Mouse (Mus musculus) MEL (cell line): Measurements from ENCODE around the gene Sv2b. TPM values are rescaled to one million over a fixed set of nuclear protein-coding genes. Genes with fewer than 3 reads are reported as not detected.

Experiments
- DNase-seq: peaks from one replicate; pipeline ENCODE4 v3.0.0; 2011; ENCODE audit warnings: low read depth, low spot score
- H3K27ac ChIP-seq: 2 replicates; pipeline ENCODE4 v1.5.1; 2012; ENCODE audit warnings: low read depth, mild to moderate bottlenecking, control low read depth, low read length, moderate library complexity; ENCODE audit not compliant: control insufficient read depth
- H3K27me3 ChIP-seq, 2 experiments: fragments of 150-350 bp in 1 of 2; sonication (generic) in 1 of 2; 2 replicates each; pipeline ENCODE4 v1.6.1; 2012; ENCODE audit warnings: low read length in 2 of 2, mild to moderate bottlenecking in 2 of 2, improper control_type of control experiment in 1 of 2, moderate library complexity in 1 of 2; ENCODE audit not compliant: insufficient read depth in 2 of 2, control insufficient read depth in 1 of 2
- H3K36me3 ChIP-seq, 2 experiments: 2 replicates each; pipeline ENCODE4 v1.6.1; 2012 to 2014; ENCODE audit warnings: low read length in 2 of 2, improper control_type of control experiment in 1 of 2, inconsistent platforms in 1 of 2, mild to moderate bottlenecking in 1 of 2; ENCODE audit not compliant: insufficient read depth in 2 of 2, control insufficient read depth in 1 of 2
- H3K4me1 ChIP-seq, 2 experiments: fragments of 150-350 bp in 1 of 2; sonication (generic) in 1 of 2; 2 replicates each; pipeline ENCODE4 v1.6.1; 2012; ENCODE audit warnings: low read length in 2 of 2, improper control_type of control experiment in 1 of 2, mild to moderate bottlenecking in 1 of 2; ENCODE audit not compliant: insufficient read depth in 2 of 2, control insufficient read depth in 1 of 2
- H3K4me3 ChIP-seq, 2 experiments: fragments of 150-350 bp in 1 of 2; sonication (generic) in 1 of 2; 2 replicates each; pipeline ENCODE4 v1.5.1; 2012; ENCODE audit warnings: low read depth in 2 of 2, low read length in 2 of 2, mild to moderate bottlenecking in 2 of 2, moderate library complexity in 2 of 2, control low read depth in 1 of 2, improper control_type of control experiment in 1 of 2; ENCODE audit not compliant: control insufficient read depth in 1 of 2, insufficient read depth in 1 of 2
- H3K79me2 ChIP-seq: 2 replicates; pipeline ENCODE4 v1.6.1; 2012; ENCODE audit warnings: mild to moderate bottlenecking, low read length, moderate library complexity; ENCODE audit not compliant: control insufficient read depth, poor library complexity, insufficient read depth
- H3K9ac ChIP-seq: 2 replicates; pipeline ENCODE4 v1.6.1; 2012; ENCODE audit warnings: low read depth, mild to moderate bottlenecking, control low read depth, low read length, moderate library complexity; ENCODE audit not compliant: control insufficient read depth, poor library complexity, severe bottlenecking
- H3K9me3 ChIP-seq: fragments of 150-350 bp; sonication (generic); replicated peaks from 2 replicates; pipeline ENCODE4 v1.6.1; 2012; ENCODE audit warnings: mild to moderate bottlenecking, low read length, improper control_type of control experiment, moderate library complexity; ENCODE audit not compliant: insufficient read depth
- BHLHE40 ChIP-seq: IDR thresholded peaks from 2 replicates; pipeline ENCODE4 v1.6.1; 2012; ENCODE audit warnings: low read depth, mild to moderate bottlenecking, inconsistent platforms, low read length, improper control_type of control experiment, borderline replicate concordance
- CHD2 ChIP-seq: IDR thresholded peaks from 2 replicates; pipeline ENCODE4 v1.6.1; 2011; ENCODE audit warnings: low read length, improper control_type of control experiment
- CTCF ChIP-seq, 3 experiments: IDR thresholded peaks in 2 of 3; conservative IDR thresholded peaks in 1 of 3; 2 replicates each; pipeline ENCODE4 v1.5.1; 2011 to 2012; ENCODE audit warnings: low read length in 3 of 3, low read depth in 2 of 3, mild to moderate bottlenecking in 2 of 3, improper control_type of control experiment in 1 of 3, inconsistent platforms in 1 of 3, mixed read lengths in 1 of 3, moderate library complexity in 1 of 3; ENCODE audit not compliant: control insufficient read depth in 1 of 3, insufficient read depth in 1 of 3, poor library complexity in 1 of 3, severe bottlenecking in 1 of 3
- ELF1 ChIP-seq: IDR thresholded peaks from 2 replicates; pipeline ENCODE4 v1.6.1; 2014; ENCODE audit warnings: low read depth, mild to moderate bottlenecking, inconsistent platforms, low read length, improper control_type of control experiment, moderate library complexity
- ETS1 ChIP-seq: IDR thresholded peaks from 2 replicates; pipeline ENCODE4 v1.6.1; 2012; ENCODE audit warnings: low read depth, mild to moderate bottlenecking, inconsistent platforms, low read length, improper control_type of control experiment, moderate library complexity
- GABPA ChIP-seq: IDR thresholded peaks from 2 replicates; pipeline ENCODE4 v1.6.1; 2012; ENCODE audit warnings: low read depth, mild to moderate bottlenecking, inconsistent platforms, low read length, improper control_type of control experiment, moderate library complexity
- GATA1 ChIP-seq: IDR thresholded peaks from 2 replicates; pipeline ENCODE4 v1.6.1; 2011; ENCODE audit warnings: low read depth, low read length, improper control_type of control experiment
- HCFC1 ChIP-seq: IDR thresholded peaks from 2 replicates; pipeline ENCODE4 v1.6.1; 2012; ENCODE audit warnings: low read depth, mild to moderate bottlenecking, inconsistent platforms, low read length, improper control_type of control experiment, moderate library complexity
- MAFK ChIP-seq: IDR thresholded peaks from 2 replicates; pipeline ENCODE4 v1.6.1; 2011; ENCODE audit warnings: low read depth, mild to moderate bottlenecking, low read length, improper control_type of control experiment, borderline replicate concordance
- MEF2A ChIP-seq: IDR thresholded peaks from 2 replicates; pipeline ENCODE4 v1.6.1; 2014; ENCODE audit warnings: low read depth, mild to moderate bottlenecking, inconsistent platforms, low read length, improper control_type of control experiment; ENCODE audit not compliant: poor library complexity, insufficient replicate concordance, severe bottlenecking; ENCODE audit errors: extremely low read depth
- MXI1 ChIP-seq: IDR thresholded peaks from 2 replicates; pipeline ENCODE4 v1.6.1; 2011; ENCODE audit warnings: mild to moderate bottlenecking, low read depth, low read length, improper control_type of control experiment
- MYB ChIP-seq: IDR thresholded peaks from 2 replicates; pipeline ENCODE4 v1.6.1; 2011; ENCODE audit warnings: mild to moderate bottlenecking, low read depth, low read length, improper control_type of control experiment
- NELFE ChIP-seq: IDR thresholded peaks from 2 replicates; pipeline ENCODE4 v1.6.1; 2011; ENCODE audit warnings: low read depth, low read length, improper control_type of control experiment
- POLR2A ChIP-seq, 2 experiments: IDR thresholded peaks; 2 replicates each; pipeline ENCODE4 v1.6.1; 2011 to 2012; ENCODE audit warnings: low read length in 2 of 2, mild to moderate bottlenecking in 2 of 2, control low read depth in 1 of 2, improper control_type of control experiment in 1 of 2, low read depth in 1 of 2, moderate library complexity in 1 of 2; ENCODE audit not compliant: control insufficient read depth in 1 of 2, insufficient read depth in 1 of 2, poor library complexity in 1 of 2
- POLR2AphosphoS5 ChIP-seq: IDR thresholded peaks from 2 replicates; pipeline ENCODE4 v1.6.1; 2012; ENCODE audit warnings: low read depth, borderline replicate concordance, mild to moderate bottlenecking, inconsistent platforms, low read length, moderate library complexity, mixed read lengths
- RAD21 ChIP-seq: IDR thresholded peaks from 2 replicates; pipeline ENCODE4 v1.6.1; 2011; ENCODE audit warnings: mild to moderate bottlenecking, low read depth, low read length, improper control_type of control experiment
- RCOR1 ChIP-seq: IDR thresholded peaks from 2 replicates; pipeline ENCODE4 v1.6.1; 2012; ENCODE audit warnings: low read depth, mild to moderate bottlenecking, inconsistent platforms, low read length, improper control_type of control experiment
- SIN3A ChIP-seq: IDR thresholded peaks from 2 replicates; pipeline ENCODE4 v1.6.1; 2012; ENCODE audit warnings: low read length, improper control_type of control experiment, inconsistent platforms
- SMC3 ChIP-seq: IDR thresholded peaks from 2 replicates; pipeline ENCODE4 v1.6.1; 2011; ENCODE audit warnings: low read depth, low read length, improper control_type of control experiment
- TAL1 ChIP-seq: IDR thresholded peaks from 2 replicates; pipeline ENCODE4 v1.6.1; 2012; ENCODE audit warnings: mild to moderate bottlenecking, inconsistent platforms, low read length, moderate library complexity, mixed read lengths
- TBP ChIP-seq: IDR thresholded peaks from 2 replicates; pipeline ENCODE4 v1.8.0; 2011; ENCODE audit warnings: low read depth, low read length, improper control_type of control experiment
- TCF12 ChIP-seq: IDR thresholded peaks from 2 replicates; pipeline ENCODE4 v1.6.1; 2014; ENCODE audit warnings: low read depth, mild to moderate bottlenecking, inconsistent platforms, low read length, improper control_type of control experiment, moderate library complexity
- UBTF ChIP-seq: IDR thresholded peaks from 2 replicates; pipeline ENCODE4 v1.6.1; 2012; ENCODE audit warnings: low read depth, mild to moderate bottlenecking, inconsistent platforms, low read length, improper control_type of control experiment, moderate library complexity, borderline replicate concordance; ENCODE audit not compliant: insufficient read depth
- USF1 ChIP-seq: IDR thresholded peaks from 2 replicates; pipeline ENCODE4 v1.6.1; 2014; ENCODE audit warnings: low read depth, mild to moderate bottlenecking, inconsistent platforms, low read length, improper control_type of control experiment, moderate library complexity
- ZKSCAN1 ChIP-seq: IDR thresholded peaks from 2 replicates; pipeline ENCODE4 v1.6.1; 2012; ENCODE audit warnings: low read depth, mild to moderate bottlenecking, inconsistent platforms, low read length, improper control_type of control experiment, moderate library complexity
- ZNF384 ChIP-seq: IDR thresholded peaks from 2 replicates; pipeline ENCODE4 v1.6.1; 2012; ENCODE audit warnings: low read depth, mild to moderate bottlenecking, inconsistent platforms, low read length, improper control_type of control experiment
- polyA plus RNA-seq, 2 experiments: library from polyadenylated mRNA; stranded (reverse) in 1 of 2; unstranded in 1 of 2; fragments of >175 nt in 1 of 2; fragments of >200 nt in 1 of 2; gene quantifications; 2 replicates each; pipeline versions ENCODE4 v1.2.1 to v1.2.4; 2012; ENCODE audit warnings: low replicate concordance in 2 of 2, low read depth in 1 of 2; ENCODE audit not compliant: insufficient read length in 2 of 2, insufficient read depth in 1 of 2, missing spikeins in 1 of 2
- total RNA-seq: library from RNA; depleted of rRNA; stranded (reverse); fragments of 300-350 nt; gene quantifications from 2 replicates; pipeline ENCODE4 v1.2.3, GENCODE M21; 2012

Gene Sv2b
- total and polyA plus RNA-seq, 3 experiments = not detected

DNA sequence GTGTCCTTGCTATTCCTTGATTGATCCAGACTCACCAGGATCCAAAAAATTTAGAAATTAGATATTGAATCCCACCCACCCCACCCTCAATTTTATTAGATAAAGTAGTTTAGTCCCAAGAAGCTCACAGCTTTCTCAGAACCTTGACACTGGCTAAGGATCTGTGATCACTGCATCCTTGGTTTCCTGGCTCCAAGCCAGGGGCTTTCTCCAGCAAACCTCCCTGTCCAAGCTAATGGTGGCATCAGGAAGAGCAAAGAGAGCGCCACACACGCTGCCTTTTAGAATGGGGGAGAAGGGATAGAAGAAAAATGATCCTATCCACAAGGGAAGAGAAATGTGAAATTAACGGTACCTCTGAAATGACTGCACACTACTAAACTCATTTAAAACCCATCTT lies 141.6 kb downstream of the Sv2b start:
- TF ChIP-seq POLR2A (IDR thresholded peaks at IDR 0.05; ENCODE audit: control insufficient read depth in 1 of 2, insufficient read depth in 1 of 2, low read depth in 1 of 2, low read length in 2 of 2, poor library complexity in 1 of 2) (no peak), MYB (no peak), USF1 (no peak), GATA1 (no peak), RCOR1 (no peak), TBP (no peak), GABPA (no peak), ELF1 (no peak), MAFK (no peak), TAL1 (no peak), SMC3 (no peak), ZNF384 (no peak), CHD2 (no peak), MEF2A (no peak)

DNA sequence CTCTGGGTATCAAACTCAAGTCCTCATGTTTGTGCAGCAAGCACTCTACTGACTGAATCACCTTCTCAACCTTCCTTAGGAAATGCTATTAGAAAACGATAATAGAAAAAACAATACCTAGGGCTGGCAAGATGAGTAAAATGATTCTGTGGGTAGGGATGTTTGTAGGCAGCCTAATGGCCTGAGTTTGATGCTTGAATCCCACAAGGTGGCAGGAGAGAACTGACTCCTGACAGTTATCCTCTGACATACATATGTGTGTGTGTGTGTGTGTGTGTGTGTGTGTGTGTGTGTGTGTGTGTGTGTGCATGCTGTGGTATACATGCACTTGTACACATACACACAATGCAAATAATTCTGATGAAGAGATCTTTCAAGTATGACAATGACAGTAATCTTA lies 161.9 kb downstream of the Sv2b start:
- no peaks in the 10 kb centered on the region for H3K9me3 ChIP-seq
- H3K27ac ChIP-seq = no peak overlapping the region
- no peaks in the 10 kb centered on the region for H3K36me3 ChIP-seq
- DNase-seq = no peak
- H3K9ac ChIP-seq = no peak overlapping the region
- TF ChIP-seq CTCF (IDR thresholded peaks at IDR 0.05 in 2 of 3, conservative IDR thresholded peaks at IDR 0.05 in 1 of 3; ENCODE audit: control insufficient read depth in 1 of 3, insufficient read depth in 1 of 3, low read depth in 2 of 3, low read length in 3 of 3, poor library complexity in 1 of 3, severe bottlenecking in 1 of 3) (no peak), NELFE (no peak)
- H3K27me3 ChIP-seq = no peaks in the 10 kb centered on the region
- H3K4me3 ChIP-seq = no peak overlapping the region
- H3K4me1 ChIP-seq = no peaks in the 10 kb centered on the region
- no peaks in the 10 kb centered on the region for H3K79me2 ChIP-seq

More for the DNA sequence above, 141.6 kb downstream of the Sv2b start:
- DNase-seq = no peak
- H3K27me3 ChIP-seq = no peaks in the 10 kb centered on the region
- H3K27ac ChIP-seq = no peak overlapping the region
- H3K4me1 ChIP-seq = no peaks in the 10 kb centered on the region
- H3K36me3 ChIP-seq = no peaks in the 10 kb centered on the region
- no peaks in the 10 kb centered on the region for H3K79me2 ChIP-seq
- no peaks in the 10 kb centered on the region for H3K9me3 ChIP-seq
- no peak overlapping the region for H3K9ac ChIP-seq
- no peak overlapping the region for H3K4me3 ChIP-seq

DNA sequence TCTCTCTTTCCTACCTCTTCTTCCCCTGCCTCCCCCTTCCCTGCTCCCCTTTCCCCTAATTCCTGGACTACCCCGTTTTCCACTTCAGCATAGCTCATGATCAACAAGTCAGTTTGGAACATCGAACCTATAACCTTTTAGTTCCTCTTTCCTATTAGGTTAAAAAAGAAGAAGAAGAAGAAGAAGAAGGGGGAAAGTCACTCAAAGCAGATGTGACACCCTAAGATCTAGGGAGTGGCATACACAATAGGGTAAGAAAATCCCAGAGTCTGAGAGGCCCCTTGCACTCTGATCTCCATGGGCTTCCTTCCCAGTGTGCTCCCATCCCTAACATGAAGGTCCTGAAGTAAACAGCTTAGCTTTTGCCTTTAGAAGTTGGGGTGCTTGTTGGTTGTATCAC lies 166.3 kb downstream of the Sv2b start:
- Histone ChIP-seq H3K36me3 (no peaks in the 10 kb centered on the region), H3K9me3 (no peaks in the 10 kb centered on the region), H3K79me2 (no peaks in the 10 kb centered on the region), H3K4me1 (no peaks in the 10 kb centered on the region), H3K27me3 (no peaks in the 10 kb centered on the region), H3K9ac (no peak overlapping the region), H3K4me3 (no peak overlapping the region), H3K27ac (no peak overlapping the region)
- DNase-seq = no peak
- no peak for TF ChIP-seq TBP
- no peak for TF ChIP-seq CHD2
- TF ChIP-seq ZKSCAN1 = no peak
- TF ChIP-seq TCF12 = no peak
- TF ChIP-seq POLR2AphosphoS5 = no peak
- no peak for TF ChIP-seq GATA1
- TF ChIP-seq CTCF (IDR thresholded peaks at IDR 0.05 in 2 of 3, conservative IDR thresholded peaks at IDR 0.05 in 1 of 3; ENCODE audit: control insufficient read depth in 1 of 3, insufficient read depth in 1 of 3, low read depth in 2 of 3, low read length in 3 of 3, poor library complexity in 1 of 3, severe bottlenecking in 1 of 3) = no peak
- TF ChIP-seq ETS1 = no peak
- TF ChIP-seq SIN3A = no peak
- TF ChIP-seq MXI1 = no peak
- no peak for TF ChIP-seq BHLHE40
- TF ChIP-seq UBTF = no peak
- TF ChIP-seq SMC3 = no peak
- TF ChIP-seq GABPA = no peak
- no peak for TF ChIP-seq TAL1
- no peak for TF ChIP-seq RAD21
- TF ChIP-seq HCFC1 = no peak
- TF ChIP-seq MYB = no peak
- TF ChIP-seq MAFK = no peak
